Mouse (Mus musculus): ENCODE results near the gene Flt3l.

DNA sequence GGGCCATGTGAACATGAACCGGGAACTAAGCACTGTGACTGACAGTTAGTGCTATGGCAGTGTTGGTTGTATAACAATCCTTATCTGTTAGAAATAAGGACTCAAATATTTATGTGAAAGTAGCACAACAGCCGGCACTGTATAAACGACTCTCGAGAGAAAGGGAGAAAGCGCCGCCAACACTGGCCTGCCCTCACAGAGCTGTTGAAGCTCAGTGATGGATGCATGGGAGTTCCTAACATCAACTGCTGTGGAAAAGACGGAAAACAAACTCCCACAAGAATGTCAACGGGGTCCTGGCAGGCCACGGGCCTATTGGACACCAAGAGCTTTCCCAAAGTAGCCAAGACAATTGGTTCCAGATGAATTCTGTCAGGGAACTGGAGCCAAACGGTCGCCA, 15.1 kb upstream of the Flt3l start:
- TF ChIP-seq CTCF (IDR thresholded peaks at IDR 0.05; ENCODE audit: borderline replicate concordance, insufficient read depth, low read length) = no peak
- TF ChIP-seq POLR2A (IDR thresholded peaks at IDR 0.05; ENCODE audit: low read depth, low read length) = no peak
